Mouse (Mus musculus) right cerebral cortex, adult 2 months (tissue): ENCODE data around the gene Rars.
"Not testable (repeated sequence)": the region's sequence is repeated elsewhere in the genome, so short reads cannot be mapped to it uniquely, and the experiment has no call there.

Source experiments
- DNase-seq, 2 experiments: peaks; one replicate each; pipeline ENCODE4 v3.0.0; 2021 to 2022; ENCODE audit warnings: low spot score in 2 of 2

Rars gene

DNA sequence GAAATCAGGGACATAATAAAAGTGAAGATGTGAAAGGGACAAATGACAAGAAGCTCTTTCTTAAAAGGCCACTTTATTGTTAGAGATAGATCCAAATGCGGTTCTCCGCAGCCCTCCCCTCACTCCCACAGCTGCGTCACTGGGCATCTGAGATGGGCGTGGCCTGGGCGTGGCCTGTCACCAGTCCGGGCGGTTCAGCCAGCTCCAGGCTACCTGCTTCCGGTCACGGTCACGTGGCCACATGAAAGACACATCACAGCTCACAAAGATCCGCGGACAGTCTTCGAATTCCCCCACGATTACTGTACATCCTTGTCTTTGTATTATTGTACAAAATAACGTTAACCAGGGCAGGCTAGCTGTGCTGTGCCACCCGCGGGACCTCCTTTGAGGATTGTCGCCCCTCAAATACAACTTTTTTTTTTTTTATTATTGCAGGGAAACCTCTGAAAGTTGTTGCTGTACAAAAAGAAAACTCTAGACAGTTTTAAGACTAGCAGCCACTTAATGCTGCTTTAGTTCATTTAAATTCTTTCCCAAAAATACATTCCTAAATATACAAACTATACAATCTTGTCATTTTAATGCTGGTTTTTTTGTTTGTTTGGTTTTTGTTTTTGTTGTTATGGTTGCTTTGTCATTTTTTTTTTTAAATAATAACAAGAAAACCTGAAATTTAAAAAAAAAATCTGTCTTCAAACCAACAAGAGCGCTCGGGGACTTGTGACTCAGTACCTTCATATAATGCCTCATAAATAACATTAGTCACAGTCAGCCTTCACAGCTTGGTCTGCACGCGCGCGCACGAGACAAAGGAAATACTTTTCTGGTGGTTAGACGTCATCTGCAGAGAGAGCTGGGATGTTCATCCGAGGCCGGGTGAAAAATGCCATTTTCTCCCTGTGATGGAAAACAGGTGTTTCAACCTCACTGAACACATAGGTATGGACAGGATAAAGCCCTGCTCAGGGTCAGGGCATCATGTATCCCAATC lies 4.3 kb upstream of the Rars start:
- peak; percentile 65 to 75 for DNase-seq

DNA sequence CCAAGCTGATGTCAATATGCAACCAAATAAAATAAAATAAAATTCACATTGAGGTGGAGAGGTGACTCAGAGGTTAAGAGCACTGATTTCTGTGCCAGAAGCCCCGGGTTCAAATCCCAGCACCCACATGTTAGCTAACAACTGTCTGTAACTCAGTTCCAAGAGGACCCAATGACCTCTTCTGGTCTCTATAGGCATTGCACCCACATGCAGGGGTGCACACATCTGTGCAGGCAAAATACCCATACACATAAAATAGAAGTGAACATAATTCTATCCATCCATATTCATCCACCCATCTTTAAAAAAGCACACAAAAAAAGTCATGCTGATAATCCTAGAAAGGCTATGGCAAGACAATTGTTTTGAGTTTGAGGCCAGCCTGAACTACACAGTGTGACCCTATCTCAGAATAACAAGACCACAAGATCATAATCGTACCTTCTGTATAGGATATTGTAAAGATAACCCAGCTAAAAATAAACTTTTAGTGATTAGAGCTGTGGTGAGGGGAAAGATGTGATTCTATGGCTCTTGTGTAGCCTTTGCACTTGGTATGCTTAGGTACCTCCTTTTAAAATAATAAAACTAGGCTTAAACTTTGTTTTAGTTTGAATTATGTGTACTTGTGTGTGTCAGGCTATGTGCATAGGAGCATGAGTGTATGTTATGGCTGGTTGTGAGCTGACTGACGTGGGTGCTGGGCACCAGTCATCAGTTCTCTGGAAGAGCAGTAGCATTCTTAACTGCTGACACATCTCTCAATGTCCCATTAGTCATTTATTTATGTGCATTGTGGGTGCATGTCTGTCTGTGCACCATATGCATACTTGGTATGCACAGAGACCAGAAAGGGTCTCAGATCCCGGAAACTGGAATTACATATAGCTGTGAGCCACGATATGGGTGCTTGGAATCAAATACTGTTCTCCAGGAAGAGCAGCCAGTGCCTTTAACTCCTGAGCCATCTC lies 3.1 kb upstream of the Rars start:
- DNase-seq, result no peak

DNA sequence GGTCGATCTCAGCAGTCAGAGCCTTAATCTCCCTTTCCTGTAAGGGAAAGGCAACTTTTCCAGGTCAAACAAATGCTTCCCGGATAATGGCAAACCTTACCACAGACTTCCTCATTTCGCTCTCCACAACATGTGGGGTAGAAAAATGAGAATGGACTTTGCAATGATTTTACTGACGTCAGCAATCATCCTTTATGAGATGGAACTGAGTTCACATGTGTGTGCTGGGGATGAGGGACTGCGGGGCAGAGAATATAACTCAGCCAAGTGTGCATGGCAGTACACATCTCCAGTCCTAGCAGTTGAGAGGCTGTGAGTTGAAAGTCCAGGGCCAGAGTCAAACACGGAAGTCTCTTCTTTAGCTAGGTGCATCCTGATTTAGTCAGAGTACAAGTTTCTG lies 1.0 kb downstream of the Rars start:
- DNase-seq, result no peak

DNA sequence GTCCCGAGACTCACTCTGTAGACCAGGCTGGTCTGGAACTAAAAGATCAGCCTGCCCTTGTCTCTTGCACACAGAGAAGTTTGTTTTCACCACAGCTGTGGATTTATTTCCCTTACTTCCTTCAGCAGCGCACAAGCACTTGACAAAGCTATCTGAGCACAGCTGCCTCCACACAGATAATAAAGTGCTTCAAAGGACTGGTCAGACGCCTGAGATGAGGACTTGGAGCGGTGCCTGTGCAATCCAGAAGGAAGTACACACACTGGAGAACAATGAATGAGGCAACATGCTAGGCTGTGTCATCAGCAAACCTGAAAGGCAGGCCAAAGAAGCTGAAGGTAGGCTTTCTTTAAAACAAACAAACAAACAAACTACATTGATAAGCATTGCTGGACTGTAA lies 2.2 kb downstream of the Rars start:
- no peak for DNase-seq

DNA sequence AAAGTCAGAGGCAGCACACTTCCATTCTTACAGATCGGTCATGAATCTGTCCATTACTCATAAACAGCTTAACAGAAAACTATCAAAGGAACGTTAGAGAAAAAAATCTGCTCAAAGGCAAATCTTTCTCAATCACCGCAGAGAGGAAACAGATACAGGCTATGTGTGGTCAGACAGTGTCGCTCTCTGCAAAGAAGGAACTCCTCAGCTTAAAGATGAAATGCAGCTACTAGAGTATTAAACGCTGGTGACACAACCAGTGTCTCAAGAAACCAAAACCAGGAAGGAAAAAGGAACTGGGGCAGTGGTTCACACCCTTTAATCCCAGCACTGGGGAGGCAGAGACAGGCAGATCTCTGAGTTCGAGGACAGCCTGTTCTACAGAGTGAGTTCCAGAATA lies 6.6 kb downstream of the Rars start:
- no peak for DNase-seq

DNA sequence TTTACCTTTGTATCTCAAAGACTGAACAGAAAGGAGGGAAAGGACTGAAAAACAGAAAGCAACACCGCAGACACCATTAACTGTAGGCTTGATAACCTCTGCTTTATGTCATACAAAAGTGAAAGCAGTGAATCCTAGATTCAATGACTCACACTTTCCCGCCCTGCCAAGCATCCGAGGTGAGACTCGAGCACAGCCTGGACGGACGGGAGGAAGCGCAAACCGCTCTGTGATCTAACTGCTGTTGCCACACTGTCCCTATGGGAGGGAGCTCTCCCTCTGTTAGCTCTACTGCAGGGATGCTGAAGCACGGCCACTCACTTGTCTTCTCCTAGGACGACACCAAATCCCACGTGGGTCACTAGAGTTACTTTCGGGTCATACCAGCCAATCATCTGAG lies 18.0 kb downstream of the Rars start:
- DNase-seq, result no peak

DNA sequence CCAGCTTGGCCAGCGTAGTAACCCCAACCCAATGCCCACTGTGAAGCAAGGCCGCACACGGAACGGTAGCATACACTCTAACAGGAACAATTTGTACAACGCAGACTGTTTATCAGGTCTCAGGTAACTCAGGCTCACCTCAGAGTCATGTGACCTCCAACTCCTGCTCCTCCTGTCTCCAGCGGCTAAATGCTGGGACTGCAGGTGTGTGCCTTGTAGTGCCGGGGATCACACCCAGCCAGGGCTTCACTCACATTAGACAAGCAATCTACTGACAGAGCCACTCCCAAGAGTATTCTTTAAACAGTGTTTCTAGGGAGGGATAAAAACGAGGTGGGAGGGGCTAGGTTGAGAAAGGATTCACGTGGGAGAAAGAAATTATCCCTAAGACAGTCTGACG lies 22.8 kb downstream of the Rars start:
- DNase-seq, result no peak

DNA sequence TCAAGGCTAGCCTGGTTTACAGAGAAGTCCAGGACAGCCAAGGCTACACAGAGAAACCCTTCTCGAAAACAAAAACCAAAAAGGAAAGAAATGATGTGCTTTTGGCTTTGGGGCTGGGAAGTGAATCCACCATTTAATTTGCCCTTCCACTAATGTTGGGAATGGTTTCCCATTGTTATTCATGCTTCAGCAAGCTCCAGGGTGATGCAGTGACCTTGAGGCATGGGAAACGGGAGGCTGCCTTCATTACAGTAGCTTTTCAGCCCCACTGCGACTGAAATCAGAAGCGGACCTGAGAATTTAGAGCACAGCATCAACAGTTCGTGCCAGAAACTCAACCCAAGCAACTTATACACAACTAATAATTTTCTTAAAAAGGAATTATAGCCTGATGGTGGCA lies 33.0 kb downstream of the Rars start:
- DNase-seq, result no peak

DNA sequence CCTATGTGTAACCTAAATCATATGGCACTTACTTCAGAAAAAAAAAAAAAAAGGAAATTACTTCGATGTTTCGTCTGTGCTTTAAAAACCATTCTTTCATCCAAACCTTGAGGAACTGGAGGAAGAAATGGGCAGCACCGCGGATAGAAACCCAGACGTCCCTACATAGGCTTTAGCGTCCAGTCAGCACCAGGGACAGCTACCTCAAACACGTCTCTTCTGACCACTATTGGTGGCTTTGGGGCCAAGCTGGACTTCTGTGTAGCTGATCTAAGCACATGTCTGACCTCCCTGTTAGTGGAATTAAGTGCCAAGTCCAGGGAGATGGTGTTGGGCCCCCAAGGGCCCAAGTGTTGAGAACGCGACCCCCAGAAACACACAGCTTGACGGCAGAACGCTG lies 35.4 kb downstream of the Rars start, which contains the start of gene Fbll1:
Fbll1 (minus strand) TSS at position 11 of the 400 bp plus-strand sequence.
- no peak for DNase-seq

DNA sequence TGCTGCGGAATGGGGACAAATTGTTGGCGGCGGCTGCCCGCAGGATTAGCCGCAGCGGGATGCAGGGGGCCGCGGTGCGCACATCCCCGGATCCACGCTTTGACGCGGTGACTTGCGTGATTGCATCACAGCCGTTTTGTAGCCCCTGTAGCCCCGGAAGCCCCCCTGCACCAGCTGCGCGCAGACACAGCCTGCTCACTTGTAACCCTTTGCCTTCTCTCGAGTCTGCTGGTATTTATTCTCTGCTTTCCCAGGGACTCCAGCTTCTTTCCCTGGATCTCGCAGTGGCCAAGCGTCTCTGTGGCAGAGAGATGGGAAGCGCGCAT lies 35.8 kb downstream of the Rars start:
- DNase-seq, result peak; percentile 82 to 83

DNA sequence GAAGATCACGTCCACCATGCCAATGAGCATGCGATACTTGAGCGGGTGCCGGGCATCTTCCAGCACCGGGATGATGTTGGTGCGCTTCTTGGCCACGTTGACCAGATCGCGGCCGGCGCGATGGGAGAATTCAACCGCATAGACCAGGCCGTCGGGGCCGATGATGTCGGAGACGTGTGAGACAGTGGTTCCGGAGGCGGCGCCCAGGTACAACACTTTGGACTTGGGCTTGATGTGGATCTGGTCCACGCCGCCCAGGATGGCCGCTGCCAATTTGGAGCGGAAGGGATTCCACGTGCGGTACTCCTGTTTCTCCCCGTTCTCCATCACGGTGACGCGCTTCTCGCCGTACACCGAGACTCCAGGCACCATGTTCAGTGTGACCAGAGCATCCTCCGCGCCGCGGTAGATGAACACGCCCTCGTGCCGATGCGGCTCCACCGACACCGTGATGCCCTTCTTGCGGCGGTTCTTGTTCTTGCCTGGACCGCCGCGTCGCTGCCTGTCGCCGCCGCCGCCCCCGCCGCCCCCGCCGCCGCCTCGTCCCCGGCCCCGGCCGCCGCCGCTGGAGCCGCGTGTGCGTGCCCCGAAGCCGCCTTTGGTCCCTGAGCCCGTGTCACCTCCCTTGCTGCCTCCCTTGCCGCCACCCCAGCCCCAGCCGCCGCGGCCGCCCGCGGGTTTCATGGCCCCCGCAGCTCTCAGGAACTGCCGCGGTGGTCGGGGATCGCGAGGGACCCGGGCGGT lies 36.4 kb downstream of the Rars start:
- DNase-seq, result peak; percentile 44 to 58

DNA sequence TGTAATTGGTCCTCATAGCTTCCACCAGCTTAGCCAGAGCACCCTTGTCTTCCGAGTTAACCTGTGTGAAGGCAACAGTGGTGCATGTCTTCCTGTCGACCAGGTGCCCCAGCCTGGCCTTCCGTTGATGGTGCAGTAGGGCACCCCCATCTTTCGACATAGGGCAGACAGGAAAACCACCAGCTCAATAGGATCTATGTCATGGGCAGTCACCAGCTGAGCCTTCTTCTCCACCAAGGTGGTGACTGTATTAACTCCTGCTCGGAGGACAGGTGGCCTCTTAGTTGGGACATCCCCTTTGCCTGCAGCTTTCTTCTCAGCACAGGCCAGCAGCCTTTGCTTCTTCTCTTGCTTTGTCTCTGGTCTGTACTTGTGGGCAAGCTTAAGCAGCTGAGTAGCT lies 41.5 kb downstream of the Rars start:
- not testable (repeated sequence) for DNase-seq

DNA sequence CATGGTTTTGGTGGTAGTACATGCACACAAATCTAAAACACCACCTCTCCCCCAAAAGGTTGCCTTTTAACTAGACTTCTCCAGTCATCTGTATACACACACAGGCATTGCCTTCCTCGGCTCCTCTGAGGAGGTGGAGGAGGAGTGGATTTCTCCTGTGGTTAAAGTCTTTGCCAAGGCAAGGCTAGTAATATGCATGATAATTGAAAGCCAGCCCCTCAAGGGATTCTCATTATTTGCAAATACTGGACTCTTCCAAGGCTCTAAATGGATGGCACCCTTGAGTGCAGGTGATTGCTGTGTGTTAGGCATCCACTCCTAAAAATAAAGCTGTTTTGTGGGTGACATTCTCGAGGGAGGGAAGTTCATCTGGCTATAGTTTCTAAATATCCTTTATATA lies 45.9 kb downstream of the Rars start:
- no peak for DNase-seq

DNA sequence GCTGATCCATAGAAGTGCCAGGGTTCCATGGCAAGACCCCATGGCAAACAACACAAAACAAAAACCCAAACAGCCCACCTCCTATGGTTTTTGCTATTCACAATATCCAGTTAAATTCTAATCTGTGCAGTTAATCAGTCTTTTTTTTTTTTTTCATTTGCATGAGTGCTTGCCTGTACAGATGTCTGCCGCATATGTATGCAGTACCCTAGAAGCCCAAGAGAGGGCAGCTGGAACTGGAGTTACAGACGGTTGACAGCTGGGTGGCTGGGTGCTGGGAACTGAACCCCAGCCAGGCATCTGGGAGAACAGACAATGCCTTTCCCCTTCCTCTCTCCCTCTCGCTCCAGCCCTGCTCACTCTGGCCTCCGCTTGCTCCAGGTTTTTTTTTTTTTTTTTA lies 49.8 kb downstream of the Rars start:
- no peak for DNase-seq

DNA sequence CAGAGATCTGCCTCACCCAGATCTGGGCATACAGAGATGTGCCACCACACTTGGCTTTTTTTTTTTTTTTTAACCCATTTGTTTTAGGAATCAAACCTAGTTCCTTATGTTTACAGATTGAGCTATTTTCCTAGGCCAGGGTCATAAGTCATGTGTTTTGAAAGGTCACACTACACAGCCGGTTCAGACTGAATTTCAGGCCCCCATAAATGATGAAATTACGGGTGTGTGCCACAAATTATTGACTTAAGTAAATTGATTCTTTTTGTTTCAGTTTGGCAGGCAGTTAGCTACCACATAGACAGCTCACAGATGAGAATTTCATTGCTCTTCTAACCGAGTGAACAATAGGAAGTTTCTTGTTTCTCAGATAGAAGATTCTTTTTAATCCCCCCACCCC lies 50.3 kb downstream of the Rars start:
- no peak for DNase-seq

DNA sequence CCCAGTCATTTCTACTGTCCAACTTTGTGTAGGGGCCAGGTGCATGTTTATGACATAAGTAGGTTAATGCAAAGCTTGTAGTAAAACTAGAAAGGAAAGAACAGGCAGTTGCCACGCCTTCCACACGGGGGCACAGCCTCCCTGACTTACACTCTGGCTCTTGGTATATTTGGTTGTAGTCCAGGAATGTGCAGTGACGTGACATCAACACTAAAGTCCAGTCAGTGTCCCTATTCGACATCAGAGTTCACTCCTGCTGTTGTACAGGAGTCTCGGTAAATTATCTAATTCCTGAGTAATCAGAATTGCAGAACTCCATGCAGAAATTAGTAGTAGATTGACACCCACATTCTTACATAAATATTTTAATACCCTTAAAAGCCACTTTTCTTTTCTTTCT lies 51.3 kb downstream of the Rars start:
- no peak for DNase-seq

DNA sequence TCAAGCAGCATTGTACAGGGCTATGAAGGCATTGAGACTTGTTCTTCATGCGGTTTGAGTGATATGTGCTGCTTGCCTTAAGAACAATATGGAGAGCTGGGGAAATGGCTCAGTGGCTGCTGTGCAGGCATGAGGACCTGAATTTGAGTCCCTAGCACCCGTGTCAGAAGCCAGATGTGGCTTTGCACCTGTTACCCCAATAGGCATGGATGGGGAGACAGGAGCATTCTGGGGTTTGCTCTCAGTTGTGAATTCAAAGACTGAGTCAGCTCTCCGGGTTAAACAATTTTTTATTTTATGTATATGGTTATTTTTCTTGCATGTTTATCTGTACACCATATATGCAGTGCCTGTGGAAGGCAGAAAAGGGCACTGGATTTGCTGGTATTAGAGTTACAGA lies 51.9 kb downstream of the Rars start:
- no peak for DNase-seq

DNA sequence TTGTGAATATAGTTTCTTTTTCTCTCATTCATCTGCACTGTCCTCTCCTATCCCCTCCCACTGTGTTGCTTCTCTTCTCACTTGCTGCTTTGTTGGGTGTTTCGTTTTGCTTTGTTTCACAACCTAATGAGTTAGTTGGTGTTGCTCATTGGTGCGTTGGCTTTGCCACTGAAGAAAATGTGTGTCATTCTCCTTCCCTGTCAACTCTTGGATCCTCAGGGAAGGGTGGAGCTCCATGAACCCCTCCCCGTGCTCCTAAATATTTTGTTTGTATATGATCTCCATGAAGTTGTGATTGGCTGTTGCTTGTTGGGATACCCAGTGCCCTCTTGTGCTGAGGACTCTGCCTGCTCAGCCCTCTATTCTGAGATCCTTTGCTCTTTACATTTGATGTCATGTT lies 54.0 kb downstream of the Rars start:
- DNase-seq, result no peak

DNA sequence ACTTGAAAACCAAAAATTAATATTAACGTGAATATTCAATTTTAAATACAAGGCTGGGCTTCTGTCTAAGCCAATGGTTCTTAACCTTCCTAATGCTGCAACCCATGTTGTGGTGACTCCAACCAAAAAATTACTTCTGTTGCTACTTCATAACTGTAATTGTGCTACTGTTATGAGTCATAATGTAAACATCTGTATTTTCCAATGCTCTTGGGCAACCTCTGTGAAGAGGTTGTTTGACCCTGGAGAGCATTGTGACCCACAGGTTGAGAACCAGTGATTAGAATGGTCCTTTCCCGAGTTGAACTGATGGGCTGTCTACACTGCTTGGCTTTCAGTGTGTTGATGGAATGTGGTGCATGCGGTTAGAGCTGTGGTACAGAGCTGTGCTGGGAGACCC lies 57.9 kb downstream of the Rars start:
- DNase-seq, result no peak

DNA sequence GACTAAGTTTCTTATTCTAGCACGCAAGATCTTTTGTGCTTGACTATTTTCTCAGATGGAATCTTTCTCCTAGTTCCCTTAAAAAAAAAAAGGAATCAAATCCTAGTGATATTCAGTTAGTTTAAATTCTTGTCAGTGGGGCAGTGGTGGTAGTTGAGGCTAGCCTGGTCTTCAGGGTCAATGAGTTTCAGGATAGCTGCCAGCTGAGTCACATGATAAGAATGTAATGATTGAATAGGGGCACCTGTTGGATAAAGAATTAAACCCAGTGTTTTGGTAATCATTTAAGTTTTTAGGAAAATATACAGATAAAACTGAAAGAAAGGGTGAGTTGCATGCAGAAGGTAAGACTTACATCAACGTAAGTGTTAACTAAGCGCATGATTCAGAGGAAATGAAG lies 58.7 kb downstream of the Rars start:
- no peak for DNase-seq

DNA sequence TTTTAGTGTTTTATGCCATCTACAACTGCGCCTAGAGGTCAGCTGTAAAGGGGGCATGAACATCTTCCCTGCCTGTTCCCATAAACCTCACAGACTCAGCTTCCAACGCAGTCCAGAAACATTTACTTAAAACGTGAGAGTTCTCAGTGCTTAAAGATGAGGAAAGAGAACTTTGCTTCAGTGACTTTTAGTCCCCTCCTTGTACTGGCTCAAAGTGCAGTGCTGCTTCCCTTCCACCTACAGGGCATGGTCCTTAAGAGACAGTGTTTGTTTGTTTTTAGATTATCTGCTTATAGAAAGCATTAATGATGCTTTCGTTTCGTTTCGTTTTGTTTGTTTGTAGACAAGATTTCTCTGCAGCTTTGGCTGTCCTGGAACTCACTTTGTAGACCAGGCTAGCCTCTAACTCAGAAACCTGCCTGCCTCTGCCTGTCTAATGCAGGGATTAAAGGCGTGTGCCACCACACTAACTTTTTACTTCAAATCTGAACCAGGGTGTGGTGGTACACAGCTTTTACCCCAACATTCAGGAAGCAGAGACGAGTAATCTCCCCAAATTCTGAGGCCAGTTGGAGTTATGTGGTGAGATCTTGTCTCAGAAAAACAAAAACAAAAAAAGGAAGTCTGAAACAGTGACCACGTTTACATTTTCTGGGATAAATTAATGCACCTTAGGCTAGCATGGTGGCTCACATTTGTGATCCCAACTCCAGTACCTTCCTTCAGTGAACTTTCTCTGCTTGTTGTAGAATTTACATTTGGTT lies 63.4 kb downstream of the Rars start:
- DNase-seq, result no peak
